Mouse (Mus musculus) testis, adult 2 months (tissue): ENCODE results near the gene Pole4.

Source experiments
- CTCF ChIP-seq: fragments of 200-500 bp; IDR thresholded peaks from 2 replicates; pipeline ENCODE4 v1.5.1; 2012; ENCODE audit warnings: low read depth, mild to moderate bottlenecking, inconsistent platforms, low read length, moderate library complexity; ENCODE audit not compliant: control insufficient read depth, insufficient read depth, insufficient replicate concordance
- POLR2A ChIP-seq: fragments of 200-500 bp; IDR thresholded peaks from 2 replicates; pipeline ENCODE4 v1.6.1; 2012; ENCODE audit warnings: low read depth, mild to moderate bottlenecking, inconsistent platforms, low read length, moderate library complexity; ENCODE audit not compliant: control insufficient read depth

DNA sequence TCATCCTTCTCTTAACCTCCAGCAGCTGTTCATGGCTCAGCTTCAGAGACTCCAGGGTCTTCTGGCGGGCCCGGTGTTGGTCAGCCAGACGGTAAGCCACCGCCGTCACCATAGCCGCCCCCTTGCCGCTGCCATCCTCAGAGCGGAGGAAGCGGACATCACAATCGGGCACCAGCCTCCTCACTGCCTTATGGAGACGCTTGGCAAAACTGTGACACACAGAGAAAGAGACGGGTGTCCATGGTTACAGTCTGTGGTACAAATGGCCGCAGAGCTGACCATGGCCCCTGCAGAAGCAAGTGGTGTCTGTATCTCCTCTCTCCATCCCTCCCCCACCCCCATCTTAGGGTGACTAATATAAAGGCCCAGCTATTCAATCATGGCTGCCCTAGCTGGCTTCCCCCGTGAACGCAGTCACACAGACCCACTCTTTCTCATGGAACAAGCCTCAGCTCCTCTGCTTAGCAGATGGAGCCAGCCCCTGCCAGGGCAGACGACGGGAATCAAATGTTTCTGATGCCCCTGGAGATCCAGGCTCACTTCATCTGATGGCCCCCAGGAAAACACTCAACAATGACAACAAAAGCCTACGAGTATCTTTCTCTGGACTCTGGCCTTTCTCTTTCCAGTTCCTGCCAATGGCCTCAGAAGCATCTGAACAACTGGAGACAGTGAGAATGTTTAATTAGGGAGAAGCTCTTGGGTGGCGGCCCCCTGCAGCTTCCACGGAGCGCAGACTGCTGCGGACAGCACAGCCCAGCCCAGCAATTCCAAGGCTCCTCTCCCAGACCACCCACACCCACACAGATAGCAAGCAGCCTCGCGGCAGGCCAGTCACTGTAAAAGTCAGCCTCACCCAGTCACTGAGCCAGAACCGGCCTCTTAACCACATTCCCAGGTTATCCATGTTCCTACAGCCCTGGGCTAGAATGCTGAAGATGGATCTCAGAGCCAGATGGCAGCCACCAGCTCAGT lies 31.7 kb upstream of the Pole4 start:
- TF ChIP-seq POLR2A (no peak), CTCF (no peak)
